Mouse (Mus musculus): ENCODE results near the gene Dhx33.

Gene Dhx33

GRCm38 (mm10) chr11:70943651-70944050 is 60.6 kb downstream of the Dhx33 start:
- in situ Hi-C loops (cut with MboI; ENCODE audit: low pct_unique_long_range_greater_than_20kb in 1 of 2, low sequenced_read_pairs in 2 of 2, unreplicated experiment in 1 of 2), result no loop called here

GRCm38 (mm10) chr11:70942596-70942995 is 61.6 kb downstream of the Dhx33 start:
- in situ Hi-C loops (cut with MboI; ENCODE audit: low pct_unique_long_range_greater_than_20kb in 1 of 2, low sequenced_read_pairs in 2 of 2, unreplicated experiment in 1 of 2), result no loop called here

DNA sequence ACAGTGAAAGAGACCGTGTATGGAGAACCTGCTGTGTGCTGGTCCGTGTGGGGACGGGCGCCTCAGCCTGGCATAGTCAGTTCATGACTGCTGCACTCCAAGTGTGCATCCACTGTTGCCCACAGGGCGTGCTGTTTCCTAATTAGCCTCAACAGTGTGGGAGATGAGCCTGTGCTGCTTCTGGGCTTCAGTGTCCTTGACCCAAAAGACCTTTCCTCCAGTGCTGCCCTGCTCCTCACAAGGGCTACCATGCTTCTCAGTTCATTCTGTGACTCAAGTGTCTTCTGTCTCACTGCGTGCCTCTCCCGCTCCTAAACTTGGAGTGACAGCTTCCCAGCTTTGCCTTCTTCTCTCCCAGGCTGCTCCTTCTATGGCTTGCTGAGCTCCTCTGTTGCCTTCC is 68.9 kb downstream of the Dhx33 start:
- in situ Hi-C loops (cut with MboI; ENCODE audit: low pct_unique_long_range_greater_than_20kb in 1 of 2, low sequenced_read_pairs in 2 of 2, unreplicated experiment in 1 of 2), result no loop called here

Data from mouse embryonic stem cell (cell line).